Mouse (Mus musculus) gastrocnemius, adult 2 months (tissue): ENCODE measurements at regions not wholly inside any gene's neighbourhood (a gene's known extent, or its start where the extent isn't known, plus 50 kb on each side); places are given as distances from the start of the nearest gene placed in this dataset.
"Not testable (repeated sequence)": the region's sequence is repeated elsewhere in the genome, so short reads cannot be mapped to it uniquely, and the experiment has no call there.

ENCODE experiments used
- DNase-seq: peaks from one replicate; pipeline ENCODE4 v3.0.0; 2022
- H3K27ac ChIP-seq: fragments of 200-600 bp; 2 replicates; pipeline ENCODE4 v1.8.1; 2022; ENCODE audit warnings: mild to moderate bottlenecking
- H3K4me3 ChIP-seq: fragments of 200-600 bp; 2 replicates; pipeline ENCODE4 v1.8.1; 2022; ENCODE audit warnings: mild to moderate bottlenecking, moderate library complexity
- CTCF ChIP-seq: fragments of 200-600 bp; IDR thresholded peaks from 2 replicates; pipeline ENCODE4 v1.8.1; 2022; ENCODE audit warnings: antibody characterized with exemption, mild to moderate bottlenecking, moderate library complexity
- intact Hi-C: fragments of 180-260 bp; cut with DNase I; formaldehyde crosslinking; loops from one replicate; pipeline ENCODE4 v1.15.1; 2025

DNA sequence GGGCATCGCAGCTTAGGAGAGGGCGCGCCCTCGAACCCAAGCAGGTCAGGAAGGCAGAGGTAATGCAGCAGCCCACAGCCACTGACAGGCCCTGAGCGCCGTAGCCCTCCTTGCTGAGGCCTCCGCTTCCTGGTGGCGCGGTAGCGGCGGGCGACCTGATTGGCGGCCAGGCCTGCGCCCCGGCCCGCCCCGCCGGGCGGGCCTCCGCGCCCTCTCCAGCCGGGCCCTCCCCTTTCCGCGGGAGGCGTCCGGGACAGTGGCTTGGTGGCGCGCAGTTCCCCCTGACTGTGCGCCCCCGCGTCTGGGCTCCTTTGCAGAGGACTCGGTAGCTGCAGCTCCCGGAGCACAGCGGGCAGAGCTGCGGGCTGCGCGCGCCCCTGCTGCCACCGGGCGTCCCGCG, 242.1 kb downstream of the Gm21863 start:
- H3K27ac ChIP-seq, intact Hi-C loops: not testable (repeated sequence)
- DNase-seq, result peak; percentile 17
- H3K4me3 ChIP-seq, result peak overlapping the region; percentile 63

DNA sequence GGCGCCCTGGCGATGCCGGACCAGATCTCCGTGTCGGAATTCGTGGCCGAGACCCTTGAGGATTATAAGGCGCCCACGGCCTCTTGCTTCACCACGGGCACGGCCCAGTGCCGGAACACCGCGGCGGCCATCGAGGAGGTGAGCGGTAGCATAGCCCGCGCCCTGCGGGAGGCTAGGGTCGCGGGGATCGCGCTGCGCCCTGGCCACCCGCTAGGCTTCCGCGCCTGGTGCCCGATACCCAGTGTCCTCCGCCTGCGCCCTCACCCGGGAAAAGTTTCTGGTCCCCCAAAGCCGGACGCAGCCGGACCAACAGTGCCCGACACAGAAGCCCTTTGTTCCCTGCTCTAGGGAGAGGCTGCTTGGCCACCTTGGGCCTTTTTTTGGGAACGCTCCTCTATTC, 242.6 kb downstream of the Gm21863 start:
- intact Hi-C loops, DNase-seq, H3K27ac ChIP-seq: not testable (repeated sequence)
- peak overlapping the region; percentile 63 for H3K4me3 ChIP-seq

- H3K27ac ChIP-seq, DNase-seq, H3K4me3 ChIP-seq, intact Hi-C loops: not testable (repeated sequence)
Observed at GRCm38 (mm10) chr12:20223921-20224320, 269.6 kb downstream of the Gm21863 start.

- intact Hi-C loops, DNase-seq, H3K27ac ChIP-seq, H3K4me3 ChIP-seq: not testable (repeated sequence)
Observed at GRCm38 (mm10) chr12:20226831-20227230, 272.5 kb downstream of the Gm21863 start.

- DNase-seq, H3K27ac ChIP-seq, intact Hi-C loops, H3K4me3 ChIP-seq: not testable (repeated sequence)
Observed at GRCm38 (mm10) chr12:20227427-20228160, 273.3 kb downstream of the Gm21863 start.

DNA sequence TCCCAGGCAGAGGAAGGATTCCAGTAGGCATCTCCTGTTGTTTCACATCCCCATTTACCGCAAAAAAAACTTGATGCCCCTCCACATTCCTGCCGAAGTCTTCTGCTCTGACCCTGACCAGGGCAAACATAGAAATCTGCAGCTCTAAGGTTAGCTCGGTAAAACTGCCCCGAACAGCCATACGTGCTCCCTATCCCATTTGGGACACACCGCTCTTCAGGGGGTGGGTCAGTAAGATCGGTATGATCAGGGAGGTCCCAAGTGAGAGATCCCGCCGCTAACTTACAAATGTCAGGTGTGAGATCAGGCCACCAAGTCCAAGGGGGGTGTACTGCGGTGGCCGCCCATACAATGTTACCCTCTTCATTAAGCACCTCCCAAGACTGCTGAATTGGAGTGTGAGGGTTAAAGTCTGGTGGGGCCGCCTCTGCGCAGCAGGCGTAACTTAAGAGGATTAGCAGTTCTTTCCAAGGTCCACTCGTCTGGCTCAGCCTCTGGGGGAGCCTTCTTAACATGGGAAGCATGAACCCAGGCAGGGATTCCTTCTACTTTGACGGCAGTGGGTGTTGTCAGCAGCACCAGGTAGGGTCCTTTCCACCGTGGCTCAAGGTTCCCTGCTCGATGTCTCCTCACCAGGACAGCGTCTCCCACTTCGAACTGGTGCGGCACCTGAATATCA, 274.2 kb downstream of the Gm21863 start:
- intact Hi-C loops, DNase-seq, H3K4me3 ChIP-seq, H3K27ac ChIP-seq: not testable (repeated sequence)

DNA sequence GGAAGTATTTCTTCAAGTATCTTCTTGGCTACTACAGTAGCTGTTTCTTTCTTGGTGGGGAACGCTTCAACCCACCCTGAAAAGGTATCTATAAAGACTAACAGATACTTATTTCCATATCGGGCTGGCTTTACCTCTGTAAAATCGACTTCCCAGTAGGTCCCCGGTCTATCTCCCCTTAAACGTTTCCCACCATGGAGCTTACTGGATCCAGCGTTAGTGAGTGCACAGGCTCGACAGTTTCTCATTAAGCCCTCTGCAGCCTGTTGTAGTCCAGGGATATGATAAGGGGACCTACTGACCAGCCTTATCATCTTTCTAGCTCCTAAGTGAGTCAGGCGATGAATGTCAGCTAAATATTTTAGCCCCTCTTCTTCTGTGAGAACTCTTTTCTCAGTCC, 275.1 kb downstream of the Gm21863 start:
- DNase-seq, intact Hi-C loops, H3K27ac ChIP-seq, H3K4me3 ChIP-seq: not testable (repeated sequence)

DNA sequence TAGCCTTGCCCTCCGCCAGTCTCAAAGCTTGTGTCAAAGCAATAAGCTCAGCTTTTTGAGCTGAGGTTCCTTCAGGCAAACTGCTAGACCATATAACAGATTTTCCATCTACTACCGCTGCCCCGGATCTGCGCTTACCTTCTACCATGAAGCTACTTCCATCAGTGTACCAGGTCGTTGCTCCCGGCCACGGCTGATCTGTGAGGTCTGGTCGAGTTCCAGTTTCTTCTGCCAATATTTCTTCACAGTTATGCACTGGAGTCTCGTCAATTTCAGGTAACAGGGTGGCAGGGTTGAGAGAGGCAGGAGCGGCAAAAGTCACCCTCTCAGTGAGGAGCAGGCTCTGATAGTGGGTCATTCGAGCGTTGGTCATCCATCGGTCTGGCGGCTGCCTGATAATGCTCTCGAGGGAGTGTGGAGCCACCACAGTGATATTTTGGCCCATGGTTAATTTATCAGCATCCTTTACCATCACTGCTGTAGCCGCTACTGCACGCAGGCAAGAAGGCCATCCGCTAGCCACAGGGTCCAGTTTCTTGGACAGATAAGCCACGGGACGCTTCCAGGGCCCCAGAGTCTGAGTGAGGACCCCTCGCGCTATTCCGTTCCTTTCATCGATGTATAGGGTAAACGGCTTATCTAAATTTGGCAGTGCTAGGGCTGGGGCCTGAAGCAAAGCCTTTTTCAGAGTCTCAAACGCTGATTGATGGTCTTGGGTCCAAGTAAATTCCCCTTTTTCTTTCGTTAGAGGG, 276.0 kb downstream of the Gm21863 start:
- Histone ChIP-seq H3K27ac (no peak overlapping the region), H3K4me3 (no peak overlapping the region)
- intact Hi-C loops, result no loop called here
- peak; percentile 11 for DNase-seq
- no peak for TF ChIP-seq CTCF

DNA sequence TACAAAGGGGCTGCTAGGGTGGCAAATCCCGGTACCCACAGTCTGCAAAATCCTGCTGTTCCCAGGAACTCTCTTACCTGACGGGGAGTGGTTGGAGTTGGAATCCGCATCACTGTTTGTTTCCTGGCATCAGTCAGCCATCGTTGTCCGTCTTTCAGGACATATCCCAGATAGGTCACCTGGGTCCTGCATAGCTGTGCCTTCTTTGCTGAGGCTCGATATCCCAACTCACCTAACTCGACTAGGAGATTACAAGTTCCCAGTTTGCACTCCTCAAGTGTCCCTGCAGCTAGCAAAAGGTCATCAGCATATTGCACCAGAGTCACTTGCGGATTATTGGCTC, 276.6 kb downstream of the Gm21863 start:
- intact Hi-C loops, result no loop called here
- TF ChIP-seq CTCF, result no peak
- no peak overlapping the region for H3K27ac ChIP-seq
- DNase-seq, result no peak
- no peak overlapping the region for H3K4me3 ChIP-seq

DNA sequence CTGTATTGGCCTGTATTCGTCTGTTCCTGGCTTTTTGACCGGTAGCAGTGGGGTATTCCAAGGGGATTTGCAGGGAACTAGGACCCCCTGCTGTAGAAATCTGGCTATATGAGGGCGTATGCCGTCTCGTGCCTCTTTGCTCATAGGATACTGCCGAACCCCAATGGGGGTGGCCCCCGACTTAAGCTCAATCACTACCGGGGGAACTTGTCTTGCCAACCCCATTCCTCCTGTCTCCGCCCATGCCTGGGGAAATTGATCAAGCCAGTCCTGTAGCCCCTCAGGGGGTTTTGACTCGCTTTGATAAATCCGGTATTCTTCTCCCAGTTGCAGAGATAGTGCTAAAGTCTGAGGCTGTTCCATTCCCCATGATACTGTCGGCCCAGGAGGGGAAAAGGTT, 277.2 kb downstream of the Gm21863 start:
- Histone ChIP-seq H3K4me3 (no peak overlapping the region), H3K27ac (no peak overlapping the region)
- no peak for TF ChIP-seq CTCF
- peak; percentile 16 for DNase-seq
- intact Hi-C loops, result no loop called here

DNA sequence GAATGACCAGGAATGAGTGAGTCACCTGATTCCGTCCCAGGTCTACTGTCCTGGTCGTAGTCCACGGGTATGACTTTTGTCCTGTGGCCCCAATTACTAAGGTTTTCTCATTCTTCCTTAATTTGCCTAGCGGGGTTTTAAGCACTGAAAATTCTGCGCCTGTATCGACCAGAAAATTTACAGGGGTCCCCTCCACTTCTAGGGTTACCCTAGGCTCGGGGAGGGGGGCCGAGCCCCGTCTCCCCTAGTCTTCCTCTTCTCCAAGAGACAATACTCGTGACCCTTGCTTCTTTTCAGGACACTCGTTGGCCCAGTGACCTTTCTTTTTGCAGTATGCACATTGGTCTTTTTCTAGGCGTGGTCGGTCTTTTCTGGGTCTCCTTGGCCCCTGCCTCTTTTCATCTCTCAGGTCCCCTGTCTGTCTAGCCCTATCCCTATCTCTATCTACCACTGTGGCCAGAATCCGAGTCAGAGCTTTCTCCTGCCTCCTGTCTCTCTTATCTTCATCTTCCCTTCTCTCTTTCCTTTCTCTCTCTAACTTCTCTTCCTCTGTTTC, 277.8 kb downstream of the Gm21863 start:
- H3K27ac ChIP-seq, result no peak overlapping the region
- H3K4me3 ChIP-seq, result no peak overlapping the region
- TF ChIP-seq CTCF, result no peak
- intact Hi-C loops, result no loop called here
- peak; percentile 16 for DNase-seq

- TF ChIP-seq CTCF, result no peak
Observed at GRCm38 (mm10) chr12:20232746-20233453, 278.6 kb downstream of the Gm21863 start.

GRCm38 (mm10) chr12:20233454-20233831, 279.1 kb downstream of the Gm21863 start:
- intact Hi-C loops, result no loop called here
- H3K4me3 ChIP-seq, result no peak overlapping the region
- no peak overlapping the region for H3K27ac ChIP-seq
- no peak for TF ChIP-seq CTCF
- DNase-seq, result no peak

More at GRCm38 (mm10) chr12:20232746-20233453, 278.6 kb downstream of the Gm21863 start:
- no peak overlapping the region for H3K4me3 ChIP-seq
- DNase-seq, result peak; percentile 20
- intact Hi-C loops, result no loop called here
- no peak overlapping the region for H3K27ac ChIP-seq
